Mouse (Mus musculus) limb, embryonic 10.5 days (tissue): ENCODE data around the gene Cmah. TPM values are rescaled to one million over a fixed set of nuclear protein-coding genes. Genes with fewer than 3 reads are reported as not detected.

ENCODE experiments used
- DNase-seq: peaks from one replicate; pipeline ENCODE4 v3.0.0-alpha.2; 2017; ENCODE audit warnings: low spot score
- H3K27ac ChIP-seq: fragments of 300-500 bp; sonication (generic); 2 replicates; pipeline ENCODE4 v1.5.1; 2016; ENCODE audit warnings: mild to moderate bottlenecking
- H3K27me3 ChIP-seq: fragments of 300-500 bp; sonication (generic); 2 replicates; pipeline ENCODE4 v1.6.1; 2016; ENCODE audit warnings: low read depth, mild to moderate bottlenecking; ENCODE audit not compliant: poor library complexity, severe bottlenecking
- H3K36me3 ChIP-seq: fragments of 300-500 bp; sonication (generic); 2 replicates; pipeline ENCODE4 v1.6.1; 2016; ENCODE audit warnings: mild to moderate bottlenecking, moderate library complexity
- H3K4me1 ChIP-seq: fragments of 300-500 bp; sonication (generic); 2 replicates; pipeline ENCODE4 v1.6.1; 2016
- H3K4me3 ChIP-seq: fragments of 300-500 bp; sonication (generic); 2 replicates; pipeline ENCODE4 v1.5.1; 2016; ENCODE audit warnings: mild to moderate bottlenecking, moderate library complexity
- H3K9me3 ChIP-seq: fragments of 300-500 bp; sonication (generic); replicated peaks from 2 replicates; pipeline ENCODE4 v1.6.1; 2016; ENCODE audit warnings: mild to moderate bottlenecking
- WGBS: fragments of 180-500 bp; shearing (Covaris S2); methylation state at CpG from one replicate; pipeline ENCODE4 v1.1.7; 2016; 5-methylcytosine and 5-hydroxymethylcytosine counted together
- polyA plus RNA-seq: library from polyadenylated mRNA; unstranded; fragments of >200 nt; fragmentation: Nextera tagmentation; extraction: Ambion mirVana; gene quantifications from 2 replicates; pipeline ENCODE4 v1.2.1, GENCODE M21; 2016

The Cmah gene
- polyA plus RNA-seq, 1 experiment from 2014 or later, result 0.35 TPM

- Histone ChIP-seq H3K36me3 (no peaks in the 10 kb centered on the region), H3K9me3 (no peaks in the 10 kb centered on the region), H3K4me1 (0 out of 2 replicates have a peak, but pooled peaks cover 5% of the 10 kb centered on the region), H3K27me3 (no peaks in the 10 kb centered on the region), H3K27ac (no peak overlapping the region), H3K4me3 (no peak overlapping the region)
- 86% methylated on average over 9 of the region's 9 CpGs for WGBS
- DNase-seq, result no peak
Measured at GRCm38 (mm10) chr13:24328036-24328817, 1.0 kb downstream of the Cmah start.

GRCm38 (mm10) chr13:24330128-24330527 is 2.9 kb downstream of the Cmah start:
- H3K36me3 ChIP-seq, result no peaks in the 10 kb centered on the region
- H3K27ac ChIP-seq, result no peak overlapping the region
- 0 out of 2 replicates have a peak, but pooled peaks cover 5% of the 10 kb centered on the region for H3K4me1 ChIP-seq
- no peaks in the 10 kb centered on the region for H3K27me3 ChIP-seq
- 87% methylated on average over 4 of the region's 4 CpGs for WGBS
- no peak overlapping the region for H3K4me3 ChIP-seq
- H3K9me3 ChIP-seq, result no peaks in the 10 kb centered on the region
- DNase-seq, result no peak

- no peak overlapping the region for H3K27ac ChIP-seq
- no peaks in the 10 kb centered on the region for H3K27me3 ChIP-seq
- no peaks in the 10 kb centered on the region for H3K36me3 ChIP-seq
- no peak overlapping the region for H3K4me3 ChIP-seq
- no peak for DNase-seq
- H3K9me3 ChIP-seq, result no peaks in the 10 kb centered on the region
- 85% methylated on average over 7 of the region's 7 CpGs for WGBS
- H3K4me1 ChIP-seq, result 0 out of 2 replicates have a peak, but pooled peaks cover 5% of the 10 kb centered on the region
Measured at GRCm38 (mm10) chr13:24330836-24331523, 3.8 kb downstream of the Cmah start.

- H3K27ac ChIP-seq, result no peak overlapping the region
- no peak for DNase-seq
Measured at GRCm38 (mm10) chr13:24332537-24332936, 5.3 kb downstream of the Cmah start.

GRCm38 (mm10) chr13:24336818-24337217 is 9.6 kb downstream of the Cmah start:
- Histone ChIP-seq H3K4me3 (no peak overlapping the region), H3K9me3 (no peaks in the 10 kb centered on the region), H3K27ac (no peak overlapping the region), H3K4me1 (peaks cover 7% of the 10 kb centered on the region; the same call in 1 of the 2 replicates), H3K36me3 (no peaks in the 10 kb centered on the region), H3K27me3 (no peaks in the 10 kb centered on the region)
- 90% methylated on average over 4 of the region's 4 CpGs for WGBS
- DNase-seq, result peak; percentile 3

More at GRCm38 (mm10) chr13:24332537-24332936, 5.3 kb downstream of the Cmah start:
- H3K36me3 ChIP-seq, result no peaks in the 10 kb centered on the region
- H3K9me3 ChIP-seq, result no peaks in the 10 kb centered on the region
- 61% methylated on average over 3 of the region's 3 CpGs for WGBS
- 0 out of 2 replicates have a peak, but pooled peaks cover 5% of the 10 kb centered on the region for H3K4me1 ChIP-seq
- no peak overlapping the region for H3K4me3 ChIP-seq
- no peaks in the 10 kb centered on the region for H3K27me3 ChIP-seq

GRCm38 (mm10) chr13:24337874-24338273 is 10.7 kb downstream of the Cmah start:
- peaks cover 3% of the 10 kb centered on the region; the same call in 1 of the 2 replicates for H3K4me1 ChIP-seq
- 53% methylated on average over 3 of the region's 3 CpGs for WGBS
- DNase-seq, result no peak

GRCm38 (mm10) chr13:24338343-24338861 is 11.2 kb downstream of the Cmah start:
- Histone ChIP-seq H3K27ac (no peak overlapping the region), H3K4me1 (peaks cover 3% of the 10 kb centered on the region; the same call in 1 of the 2 replicates), H3K36me3 (no peaks in the 10 kb centered on the region), H3K4me3 (no peak overlapping the region), H3K9me3 (no peaks in the 10 kb centered on the region), H3K27me3 (no peaks in the 10 kb centered on the region)
- WGBS, result 73% methylated on average over 4 of the region's 4 CpGs
- no peak for DNase-seq

More at GRCm38 (mm10) chr13:24337874-24338273, 10.7 kb downstream of the Cmah start:
- no peak overlapping the region for H3K4me3 ChIP-seq
- no peaks in the 10 kb centered on the region for H3K9me3 ChIP-seq
- H3K27me3 ChIP-seq, result no peaks in the 10 kb centered on the region
- no peak overlapping the region for H3K27ac ChIP-seq
- H3K36me3 ChIP-seq, result no peaks in the 10 kb centered on the region

- DNase-seq, result no peak
- Histone ChIP-seq H3K4me3 (no peak overlapping the region), H3K27me3 (no peaks in the 10 kb centered on the region), H3K4me1 (peaks cover 3% of the 10 kb centered on the region; the same call in 1 of the 2 replicates), H3K9me3 (no peaks in the 10 kb centered on the region), H3K27ac (no peak overlapping the region), H3K36me3 (no peaks in the 10 kb centered on the region)
Measured at GRCm38 (mm10) chr13:24339907-24340306, 12.7 kb downstream of the Cmah start.

GRCm38 (mm10) chr13:24340462-24340861 is 13.3 kb downstream of the Cmah start:
- no peak overlapping the region for H3K4me3 ChIP-seq

GRCm38 (mm10) chr13:24342091-24342490 is 14.9 kb downstream of the Cmah start:
- Histone ChIP-seq H3K36me3 (no peaks in the 10 kb centered on the region), H3K27ac (no peak overlapping the region), H3K9me3 (no peaks in the 10 kb centered on the region), H3K27me3 (no peaks in the 10 kb centered on the region), H3K4me1 (peaks cover 3% of the 10 kb centered on the region; the same call in 1 of the 2 replicates), H3K4me3 (no peak overlapping the region)
- WGBS, result 86% methylated on average over 4 of the region's 4 CpGs
- DNase-seq, result no peak

More at GRCm38 (mm10) chr13:24340462-24340861, 13.3 kb downstream of the Cmah start:
- Histone ChIP-seq H3K4me1 (peaks cover 3% of the 10 kb centered on the region; the same call in 1 of the 2 replicates), H3K27me3 (no peaks in the 10 kb centered on the region), H3K36me3 (no peaks in the 10 kb centered on the region), H3K9me3 (no peaks in the 10 kb centered on the region), H3K27ac (no peak overlapping the region)
- WGBS, result 90% methylated on average over 6 of the region's 6 CpGs
- DNase-seq, result no peak

- no peak overlapping the region for H3K27ac ChIP-seq
- DNase-seq, result no peak
- H3K9me3 ChIP-seq, result no peaks in the 10 kb centered on the region
- no peaks in the 10 kb centered on the region for H3K27me3 ChIP-seq
- no peak overlapping the region for H3K4me3 ChIP-seq
- no peaks in the 10 kb centered on the region for H3K36me3 ChIP-seq
- WGBS, result 91% methylated on average over 5 of the region's 5 CpGs
- no peaks in the 10 kb centered on the region for H3K4me1 ChIP-seq
Measured at GRCm38 (mm10) chr13:24353004-24353403, 25.8 kb downstream of the Cmah start.

- 83% methylated on average over 5 of the region's 5 CpGs for WGBS
- Histone ChIP-seq H3K27me3 (no peaks in the 10 kb centered on the region), H3K27ac (no peak overlapping the region), H3K9me3 (no peaks in the 10 kb centered on the region), H3K36me3 (no peaks in the 10 kb centered on the region), H3K4me3 (no peak overlapping the region), H3K4me1 (no peaks in the 10 kb centered on the region)
- DNase-seq, result no peak
Measured at GRCm38 (mm10) chr13:24354751-24355150, 27.5 kb downstream of the Cmah start.

- WGBS, result 91% methylated on average over 1 of the region's 1 CpGs
- Histone ChIP-seq H3K27ac (no peak overlapping the region), H3K27me3 (no peaks in the 10 kb centered on the region)
Measured at GRCm38 (mm10) chr13:24359181-24359580, 32.0 kb downstream of the Cmah start.

More at GRCm38 (mm10) chr13:24359181-24359580, 32.0 kb downstream of the Cmah start:
- no peaks in the 10 kb centered on the region for H3K36me3 ChIP-seq
- H3K4me1 ChIP-seq, result no peaks in the 10 kb centered on the region
- no peak overlapping the region for H3K4me3 ChIP-seq
- H3K9me3 ChIP-seq, result no peaks in the 10 kb centered on the region
- no peak for DNase-seq
